Mouse (Mus musculus) heart, adult 2 months (tissue): Measurements from ENCODE around the gene Dlat. TPM values are rescaled to one million over a fixed set of nuclear protein-coding genes. Genes with fewer than 3 reads are reported as not detected.

Source experiments
- DNase-seq, 2 experiments: peaks; one replicate each; pipeline ENCODE4 v3.0.0; 2021
- H3K27ac ChIP-seq: fragments of 200-600 bp; 2 replicates; pipeline ENCODE4 v1.8.1; 2022
- H3K27me3 ChIP-seq: fragments of 200-500 bp; 2 replicates; pipeline ENCODE4 v1.6.1; 2012; ENCODE audit warnings: mild to moderate bottlenecking, low read length, inconsistent platforms, mixed read lengths; ENCODE audit not compliant: control insufficient read depth, insufficient read depth
- H3K36me3 ChIP-seq: fragments of 200-500 bp; 2 replicates; pipeline ENCODE4 v1.6.1; 2012; ENCODE audit warnings: low read length, inconsistent platforms; ENCODE audit not compliant: control insufficient read depth, insufficient read depth
- H3K4me1 ChIP-seq: fragments of 200-500 bp; 2 replicates; pipeline ENCODE4 v1.6.1; 2011; ENCODE audit warnings: low read length; ENCODE audit not compliant: control insufficient read depth, insufficient read depth
- H3K4me3 ChIP-seq: fragments of 200-600 bp; 2 replicates; pipeline ENCODE4 v1.8.1; 2022
- H3K79me2 ChIP-seq: fragments of 200-500 bp; replicated peaks from 2 replicates; pipeline ENCODE4 v1.6.1; 2012; ENCODE audit warnings: mild to moderate bottlenecking, inconsistent platforms, low read length, moderate library complexity, mixed read lengths; ENCODE audit not compliant: control insufficient read depth, insufficient read depth
- H3K9ac ChIP-seq: fragments of 200-500 bp; 2 replicates; pipeline ENCODE4 v1.6.1; 2012; ENCODE audit warnings: low read depth, mild to moderate bottlenecking, control low read depth, inconsistent platforms, low read length, mixed read lengths
- CTCF ChIP-seq: fragments of 200-600 bp; IDR thresholded peaks from 2 replicates; pipeline ENCODE4 v1.8.1; 2022; ENCODE audit warnings: antibody characterized with exemption, mild to moderate bottlenecking, moderate library complexity
- EP300 ChIP-seq: fragments of 200-500 bp; IDR thresholded peaks from 2 replicates; pipeline ENCODE4 v1.6.1; 2011; ENCODE audit warnings: low read depth, low read length, control low read depth; ENCODE audit not compliant: insufficient read depth
- POLR2A ChIP-seq: fragments of 200-500 bp; IDR thresholded peaks from 2 replicates; pipeline ENCODE4 v1.6.1; 2011; ENCODE audit warnings: mild to moderate bottlenecking, low read depth, low read length, control low read depth; ENCODE audit not compliant: insufficient read depth
- WGBS: fragments of 180-500 bp; shearing (Covaris S2); methylation state at CpG from one replicate; pipeline ENCODE4 v1.1.7; 2018; 5-methylcytosine and 5-hydroxymethylcytosine counted together
- intact Hi-C: fragments of 180-260 bp; cut with DNase I; formaldehyde crosslinking; loops from one replicate; pipeline ENCODE4 v1.15.1; 2025
- long read RNA-seq: library from polyadenylated mRNA; stranded (forward); transcript quantifications from one replicate; pipeline ENCODE4 v2.0.0, GENCODE M21; 2021
- polyA plus RNA-seq: library from polyadenylated mRNA; depleted of rRNA; stranded (reverse); fragments of >200 nt; gene quantifications from 2 replicates; pipeline ENCODE4 v1.2.3, GENCODE M21; 2012; rRNA removed
- total RNA-seq, 2 experiments: library from RNA; stranded (reverse); gene quantifications; 2 replicates each; pipeline ENCODE4 v1.2.3; 2021

Gene Dlat
- total RNA-seq (100 to 1,000 TPM; 364 to 415 TPM), polyA plus RNA-seq (175 and 243 TPM in 2 replicates)
- long read RNA-seq, full-length matches to known transcripts: 929 of 975 reads
- long read RNA-seq, partial matches to known transcripts: 16 of 975 reads
- long read RNA-seq, other reads (novel, unspliced or antisense): 30 of 975 reads

GRCm38 (mm10) chr9:50659392-50660217 lies at the start of gene Dlat:
Gene Dlat (minus strand): TSS chr9:50659780.
- Histone ChIP-seq H3K27me3 (no peaks in the 10 kb centered on the region), H3K36me3 (peaks cover 16% of the 10 kb centered on the region), H3K4me1 (peaks cover 2% of the 10 kb centered on the region), H3K9ac (peak within 1 kb of the TSS; percentile 88), H3K4me3 (peak within 1 kb of the TSS; percentile 96), H3K79me2 (peaks cover 3% of the 10 kb centered on the region), H3K27ac (peak within 1 kb of the TSS; percentile 95)
- intact Hi-C loops: loop anchor here (1.0 to 10.0 kb wide), 3 partner anchors 55 to 135 kb away; partner anchors contain the start of genes Fdxacb1 and Pts
- TF ChIP-seq CTCF (no peak), EP300 (0 out of 2 replicates have a peak, but pooled peaks have one; percentile 9), POLR2A (peak; percentile 86)
- WGBS: under 1% methylated on average over 63 of the region's 63 CpGs
- peak; percentile 92 to 94 for DNase-seq

- TF ChIP-seq EP300 (0 out of 2 replicates have a peak, but pooled peaks have one; percentile 42), POLR2A (no peak), CTCF (peak; percentile 81)
- Histone ChIP-seq H3K4me1 (no peaks in the 10 kb centered on the region), H3K27me3 (no peaks in the 10 kb centered on the region), H3K27ac (no peak overlapping the region), H3K9ac (no peak overlapping the region), H3K36me3 (no peaks in the 10 kb centered on the region), H3K79me2 (no peaks in the 10 kb centered on the region), H3K4me3 (no peak overlapping the region)
- intact Hi-C loops: loop anchor here (1.0 to 2.0 kb wide), 2 partner anchors 26 to 54 kb away; no protein-coding TSS in a partner anchor
- DNase-seq: no peak
- 24% methylated on average over 2 of the region's 2 CpGs for WGBS
Measured at GRCm38 (mm10) chr9:50709108-50709507, 49.5 kb upstream of the Dlat start.

GRCm38 (mm10) chr9:50704907-50705306 lies 45.3 kb upstream of the Dlat start:
- H3K4me3 ChIP-seq: no peak overlapping the region
- H3K4me1 ChIP-seq: no peaks in the 10 kb centered on the region
- no peaks in the 10 kb centered on the region for H3K27me3 ChIP-seq
- WGBS: 79% methylated on average over 6 of the region's 6 CpGs
- no peaks in the 10 kb centered on the region for H3K36me3 ChIP-seq
- H3K9ac ChIP-seq: no peak overlapping the region
- no peaks in the 10 kb centered on the region for H3K79me2 ChIP-seq
- intact Hi-C loops: no loop called here
- no peak for TF ChIP-seq CTCF
- no peak for TF ChIP-seq EP300
- TF ChIP-seq POLR2A: no peak
- no peak for DNase-seq
- H3K27ac ChIP-seq: no peak overlapping the region

GRCm38 (mm10) chr9:50700921-50701691 lies 41.5 kb upstream of the Dlat start:
- no peak overlapping the region for H3K9ac ChIP-seq
- no peak overlapping the region; the same call in 1 of the 2 replicates for H3K27ac ChIP-seq
- H3K27me3 ChIP-seq: no peaks in the 10 kb centered on the region
- TF ChIP-seq EP300 (no peak), CTCF (peak; percentile 41)
- no peaks in the 10 kb centered on the region for H3K79me2 ChIP-seq
- intact Hi-C loops: no loop called here
- DNase-seq: peak; percentile 30 to 41
- no peak overlapping the region for H3K4me3 ChIP-seq
- 49% methylated on average over 11 of the region's 11 CpGs for WGBS
- H3K36me3 ChIP-seq: no peaks in the 10 kb centered on the region
- peaks cover 2% of the 10 kb centered on the region; the same call in 1 of the 2 replicates for H3K4me1 ChIP-seq

- H3K36me3 ChIP-seq: no peaks in the 10 kb centered on the region
- H3K9ac ChIP-seq: peak overlapping the region; percentile 54
- H3K4me1 ChIP-seq: peaks cover 2% of the 10 kb centered on the region; the same call in 1 of the 2 replicates
- H3K79me2 ChIP-seq: no peaks in the 10 kb centered on the region
- H3K4me3 ChIP-seq: peak overlapping the region; percentile 49
- DNase-seq: peak; percentile 57 to 69
- TF ChIP-seq EP300: no peak
- TF ChIP-seq POLR2A: no peak
- TF ChIP-seq CTCF: no peak
- 1% methylated on average over 70 of the region's 70 CpGs for WGBS
- peak overlapping the region; percentile 45; the same call in 1 of the 2 replicates for H3K27ac ChIP-seq
- no peaks in the 10 kb centered on the region for H3K27me3 ChIP-seq
- intact Hi-C loops: loop anchor here (2.0 to 5.0 kb wide), 2 partner anchors 39 to 70 kb away; partner anchors contain the start of genes Dixdc1 and Fdxacb1
Measured at GRCm38 (mm10) chr9:50698418-50699409, 39.1 kb upstream of the Dlat start.
